Mouse (Mus musculus): Measurements from ENCODE around the gene 4930438A08Rik. TPM values are rescaled to one million over a fixed set of nuclear protein-coding genes. Genes with fewer than 3 reads are reported as not detected.
"Not testable (repeated sequence)": the region's sequence is repeated elsewhere in the genome, so short reads cannot be mapped to it uniquely, and the experiment has no call there.

Gene 4930438A08Rik
- polyA plus RNA-seq (2012; ENCODE audit: insufficient read depth, insufficient read length, low replicate concordance, missing spikeins): not detected in 2 replicates

GRCm38 (mm10) chr11:58274572-58274971, at the start of gene 4930438A08Rik:
TSS of gene 4930438A08Rik (plus strand) at chr11:58274799.
- H3K4me1 ChIP-seq (ENCODE audit: control insufficient read depth, insufficient read depth, low read length): no peaks in the 10 kb centered on the region
- WGBS: 47% methylated on average over 2 of the region's 2 CpGs
- TF ChIP-seq POLR2A (IDR thresholded peaks at IDR 0.05; ENCODE audit: insufficient read depth, low read depth, low read length) (no peak), CTCF (IDR thresholded peaks at IDR 0.05; ENCODE audit: insufficient read depth, low read depth, low read length) (no peak)
- no peak within 1 kb of the TSS for H3K27ac ChIP-seq (ENCODE audit: insufficient read depth, low read depth, low read length)
- H3K4me3 ChIP-seq (ENCODE audit: insufficient read depth, low read depth, low read length): no peak within 1 kb of the TSS

DNA sequence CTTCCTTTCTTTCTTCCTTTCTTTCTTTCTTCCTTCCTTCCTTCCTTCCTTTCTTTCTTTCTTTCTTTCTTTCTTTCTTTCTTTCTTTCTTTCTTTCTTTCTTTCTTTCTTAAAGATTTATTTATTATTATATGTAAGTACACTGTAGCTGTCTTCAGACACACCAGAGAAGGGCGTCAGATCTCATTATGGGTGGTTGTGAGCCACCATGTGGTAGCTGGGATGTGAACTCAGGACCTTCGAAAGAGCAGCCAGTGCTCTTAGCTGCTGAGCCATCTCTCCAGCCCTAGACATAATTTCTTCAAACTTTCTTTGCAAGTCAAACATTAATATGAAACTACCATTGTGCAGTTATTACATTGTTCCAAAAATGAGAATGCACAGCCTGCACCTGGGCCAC, 49.7 kb upstream of the 4930438A08Rik start:
- H3K27ac ChIP-seq (ENCODE audit: insufficient read depth, low read depth, low read length); H3K4me1 ChIP-seq (ENCODE audit: control insufficient read depth, insufficient read depth, low read length); H3K4me3 ChIP-seq (ENCODE audit: insufficient read depth, low read depth, low read length): not testable (repeated sequence)
- WGBS: 89% methylated on average over 2 of the region's 2 CpGs

GRCm38 (mm10) chr11:58225655-58226054, 48.9 kb upstream of the 4930438A08Rik start:
- TF ChIP-seq POLR2A (IDR thresholded peaks at IDR 0.05; ENCODE audit: insufficient read depth, low read depth, low read length) (no peak), CTCF (IDR thresholded peaks at IDR 0.05; ENCODE audit: insufficient read depth, low read depth, low read length) (peak; percentile 70)
- Histone ChIP-seq H3K27ac (ENCODE audit: insufficient read depth, low read depth, low read length) (no peak overlapping the region), H3K4me1 (ENCODE audit: control insufficient read depth, insufficient read depth, low read length) (no peaks in the 10 kb centered on the region), H3K4me3 (ENCODE audit: insufficient read depth, low read depth, low read length) (no peak overlapping the region)
- 15% methylated on average over 5 of the region's 5 CpGs for WGBS

DNA sequence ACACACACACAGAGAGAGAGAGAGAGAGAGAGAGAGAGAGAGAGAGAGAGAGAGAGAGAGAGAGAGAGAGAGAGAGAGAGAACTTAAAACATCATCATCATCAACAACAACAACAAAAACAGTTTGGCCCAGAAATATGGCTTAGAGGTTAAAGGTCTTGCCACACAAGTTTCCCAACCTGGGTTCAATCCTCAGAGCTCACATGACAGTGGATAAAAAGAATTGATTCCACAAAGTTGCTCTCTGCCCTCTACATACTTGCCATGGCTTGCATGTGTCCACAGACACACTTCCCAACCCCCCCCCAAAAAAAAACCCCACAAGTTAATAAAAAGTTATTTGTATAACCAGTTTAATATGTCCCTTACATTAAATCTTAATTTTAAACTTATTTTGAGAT, 48.2 kb upstream of the 4930438A08Rik start:
- TF ChIP-seq POLR2A (IDR thresholded peaks at IDR 0.05; ENCODE audit: insufficient read depth, low read depth, low read length) (no peak), CTCF (IDR thresholded peaks at IDR 0.05; ENCODE audit: insufficient read depth, low read depth, low read length) (no peak)
- no peaks in the 10 kb centered on the region for H3K4me1 ChIP-seq (ENCODE audit: control insufficient read depth, insufficient read depth, low read length)
- H3K4me3 ChIP-seq (ENCODE audit: insufficient read depth, low read depth, low read length): no peak overlapping the region
- no peak overlapping the region for H3K27ac ChIP-seq (ENCODE audit: insufficient read depth, low read depth, low read length)

DNA sequence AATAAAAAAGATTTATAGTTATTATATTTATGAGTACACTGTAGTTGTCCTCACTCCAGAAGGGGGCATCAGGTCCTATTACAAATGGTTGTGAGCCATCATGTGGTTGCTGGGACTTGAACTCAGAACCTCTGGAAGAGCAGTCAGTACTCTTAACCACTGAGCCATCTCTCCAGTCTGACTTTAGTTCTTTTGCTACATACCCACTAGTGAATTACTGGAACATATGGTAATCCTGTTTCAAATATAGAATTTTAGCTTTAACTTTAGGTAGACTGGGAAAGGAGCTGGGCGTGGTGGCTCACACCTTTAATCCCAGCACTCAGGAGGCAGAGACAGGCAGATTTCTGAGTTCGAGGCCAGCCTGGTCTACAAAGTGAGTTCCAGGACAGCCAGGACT, 46.6 kb upstream of the 4930438A08Rik start:
- H3K4me3 ChIP-seq (ENCODE audit: insufficient read depth, low read depth, low read length); H3K27ac ChIP-seq (ENCODE audit: insufficient read depth, low read depth, low read length): not testable (repeated sequence)
- WGBS: 93% methylated on average over 2 of the region's 2 CpGs

DNA sequence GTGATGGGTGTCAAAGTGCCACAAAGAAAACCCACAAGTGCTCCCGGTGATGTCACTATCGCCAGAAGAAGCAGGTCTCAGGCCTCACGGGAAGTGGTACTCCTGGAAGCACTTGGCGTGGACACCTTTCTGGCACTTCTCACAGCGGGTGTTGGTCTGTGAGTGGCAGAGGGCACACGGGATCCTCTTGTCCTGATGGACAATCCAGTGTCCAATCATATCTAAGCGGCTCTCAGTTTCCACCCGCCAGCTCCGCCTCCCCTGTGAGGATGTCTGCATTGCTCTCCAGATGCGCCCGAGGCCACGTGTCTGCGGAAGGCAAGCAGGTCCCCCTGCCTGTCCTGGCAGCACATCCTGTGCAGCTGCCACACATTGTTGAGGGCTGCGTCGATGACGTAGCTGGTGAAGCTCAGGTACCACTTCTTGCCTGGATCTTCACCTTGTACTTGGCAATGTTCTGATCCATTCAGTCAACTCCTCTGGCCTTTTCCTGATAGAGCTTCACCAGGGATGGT, 44.1 kb upstream of the 4930438A08Rik start:
- WGBS: 71% methylated on average over 16 of the region's 16 CpGs

More for the DNA sequence above, 46.6 kb upstream of the 4930438A08Rik start:
- H3K4me1 ChIP-seq (ENCODE audit: control insufficient read depth, insufficient read depth, low read length): not testable (repeated sequence)

DNA sequence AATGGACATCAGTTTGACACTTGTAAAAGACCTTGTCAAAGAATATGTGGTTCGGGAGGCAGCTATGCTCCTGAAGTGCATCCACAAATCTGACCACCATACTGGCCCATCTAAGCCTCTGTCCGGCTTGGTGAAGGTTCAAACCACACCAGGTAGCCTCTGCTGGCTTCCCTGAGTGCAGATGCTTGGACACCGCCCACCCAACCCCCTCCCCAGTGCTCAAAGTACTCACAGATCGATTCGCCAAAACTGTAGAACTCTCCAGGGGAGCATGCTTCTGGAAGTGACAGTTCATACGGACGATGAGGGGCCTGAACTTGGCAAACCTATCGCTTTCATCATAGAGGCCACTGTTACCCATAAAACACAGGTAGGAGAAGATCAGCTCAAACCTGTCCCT, 43.4 kb upstream of the 4930438A08Rik start:
- Histone ChIP-seq H3K4me3 (ENCODE audit: insufficient read depth, low read depth, low read length) (no peak overlapping the region), H3K27ac (ENCODE audit: insufficient read depth, low read depth, low read length) (no peak overlapping the region), H3K4me1 (ENCODE audit: control insufficient read depth, insufficient read depth, low read length) (no peaks in the 10 kb centered on the region)
- 91% methylated on average over 8 of the region's 8 CpGs for WGBS
- TF ChIP-seq CTCF (IDR thresholded peaks at IDR 0.05; ENCODE audit: insufficient read depth, low read depth, low read length) (no peak), POLR2A (IDR thresholded peaks at IDR 0.05; ENCODE audit: insufficient read depth, low read depth, low read length) (no peak)

More for the DNA sequence above, 44.1 kb upstream of the 4930438A08Rik start:
- no peak for TF ChIP-seq CTCF (IDR thresholded peaks at IDR 0.05; ENCODE audit: insufficient read depth, low read depth, low read length)
- no peak for TF ChIP-seq POLR2A (IDR thresholded peaks at IDR 0.05; ENCODE audit: insufficient read depth, low read depth, low read length)
- Histone ChIP-seq H3K27ac (ENCODE audit: insufficient read depth, low read depth, low read length) (no peak overlapping the region), H3K4me1 (ENCODE audit: control insufficient read depth, insufficient read depth, low read length) (no peaks in the 10 kb centered on the region), H3K4me3 (ENCODE audit: insufficient read depth, low read depth, low read length) (no peak overlapping the region)

- H3K4me3 ChIP-seq (ENCODE audit: insufficient read depth, low read depth, low read length); H3K4me1 ChIP-seq (ENCODE audit: control insufficient read depth, insufficient read depth, low read length); H3K27ac ChIP-seq (ENCODE audit: insufficient read depth, low read depth, low read length): not testable (repeated sequence)
- WGBS: 73% methylated on average over 3 of the region's 3 CpGs
These were observed 40.0 kb upstream of the 4930438A08Rik start for GRCm38 (mm10) chr11:58234551-58234950.

GRCm38 (mm10) chr11:58235152-58235551, 39.4 kb upstream of the 4930438A08Rik start:
- 24% methylated on average over 6 of the region's 6 CpGs for WGBS
- H3K4me3 ChIP-seq (ENCODE audit: insufficient read depth, low read depth, low read length): no peak overlapping the region
- no peak for TF ChIP-seq CTCF (IDR thresholded peaks at IDR 0.05; ENCODE audit: insufficient read depth, low read depth, low read length)
- TF ChIP-seq POLR2A (IDR thresholded peaks at IDR 0.05; ENCODE audit: insufficient read depth, low read depth, low read length): no peak
- peaks cover 6% of the 10 kb centered on the region for H3K4me1 ChIP-seq (ENCODE audit: control insufficient read depth, insufficient read depth, low read length)
- H3K27ac ChIP-seq (ENCODE audit: insufficient read depth, low read depth, low read length): no peak overlapping the region

All from olfactory bulb, adult 2 months (tissue).